Mouse (Mus musculus) kidney, postnatal 25 days (tissue): Measurements from ENCODE around the gene Ugt1a6a.
"Not testable (repeated sequence)": the region's sequence is repeated elsewhere in the genome, so short reads cannot be mapped to it uniquely, and the experiment has no call there.

Experiments used
- DNase-seq, 2 experiments: peaks; one replicate each; pipeline ENCODE4 v3.0.0; 2021; ENCODE audit warnings: mixed read lengths in 2 of 2

Ugt1a6a gene

DNA sequence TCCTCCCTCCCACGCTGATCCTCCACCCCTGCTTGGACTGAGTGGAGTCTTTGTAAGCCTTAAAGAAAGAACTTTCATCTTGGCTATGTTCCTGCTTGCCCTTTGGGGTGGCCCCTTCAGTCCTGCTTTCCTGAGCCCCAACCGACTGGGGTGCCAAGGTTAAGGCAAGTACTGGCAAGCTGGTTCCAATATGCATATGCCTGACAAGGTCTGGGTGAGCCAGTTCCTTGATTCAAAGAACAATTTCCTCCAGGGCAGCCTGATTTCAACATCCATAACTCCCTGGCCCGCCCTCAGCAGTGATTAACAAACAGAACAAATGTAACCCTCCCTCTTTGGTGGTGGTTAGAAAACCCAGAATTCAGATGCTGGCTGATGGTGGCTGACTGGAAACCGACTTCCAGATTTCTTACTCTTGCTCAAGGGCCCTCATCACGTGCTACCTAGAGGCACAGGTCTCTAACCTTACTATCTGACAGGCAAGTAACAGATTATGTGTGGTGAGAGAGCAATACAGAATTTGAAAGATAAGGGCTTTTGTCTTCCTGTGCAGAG is at the start of gene Ugt1a6a:
Gene Ugt1a6a, plus strand, starts transcription at position 353 of the 555 bp plus-strand sequence.
- peak; percentile 18 to 61 for DNase-seq

DNA sequence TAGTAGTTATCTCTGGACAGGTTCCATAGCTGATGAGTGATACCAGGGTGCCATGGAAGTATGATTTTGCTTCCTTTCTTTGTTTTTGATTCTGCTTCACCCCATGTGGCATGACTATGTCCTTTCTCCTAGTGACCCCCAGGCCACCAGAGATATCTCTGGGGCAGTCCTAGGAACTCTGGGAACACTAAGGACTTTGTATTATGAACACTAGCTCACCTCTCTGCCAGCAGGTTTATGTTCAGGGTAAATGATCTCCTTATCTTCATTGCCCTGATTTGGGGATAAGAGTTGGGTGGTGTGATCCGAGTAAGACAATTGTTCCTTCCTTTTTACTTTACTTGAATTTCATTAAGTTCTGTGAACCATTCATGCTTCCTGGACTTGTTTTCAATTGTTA is 48.5 kb upstream of the Ugt1a6a start:
- no peak for DNase-seq

DNA sequence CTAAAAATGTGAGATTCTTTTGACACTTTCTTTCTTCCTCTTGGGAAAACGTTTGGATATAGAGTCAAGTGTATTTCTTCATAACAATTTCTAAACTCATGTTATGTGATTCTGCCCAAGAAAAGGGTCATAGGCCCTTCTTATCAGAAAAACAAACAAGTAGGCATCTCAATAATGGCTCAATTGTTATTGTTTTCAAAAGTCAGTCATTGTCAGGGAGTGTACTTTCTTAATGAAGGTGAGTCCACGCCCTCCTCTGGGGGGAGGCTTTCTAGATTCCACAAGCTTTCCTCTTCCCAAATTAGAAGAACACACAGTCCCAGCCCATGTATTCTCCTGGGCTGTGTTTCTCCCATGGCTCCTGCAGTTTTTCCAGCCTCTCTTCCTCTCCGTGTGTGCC is 47.1 kb upstream of the Ugt1a6a start, which contains the start of gene Ugt1a8:
Gene Ugt1a8, plus strand, starts transcription at position 301 of the 400 bp plus-strand sequence.
- no peak for DNase-seq

DNA sequence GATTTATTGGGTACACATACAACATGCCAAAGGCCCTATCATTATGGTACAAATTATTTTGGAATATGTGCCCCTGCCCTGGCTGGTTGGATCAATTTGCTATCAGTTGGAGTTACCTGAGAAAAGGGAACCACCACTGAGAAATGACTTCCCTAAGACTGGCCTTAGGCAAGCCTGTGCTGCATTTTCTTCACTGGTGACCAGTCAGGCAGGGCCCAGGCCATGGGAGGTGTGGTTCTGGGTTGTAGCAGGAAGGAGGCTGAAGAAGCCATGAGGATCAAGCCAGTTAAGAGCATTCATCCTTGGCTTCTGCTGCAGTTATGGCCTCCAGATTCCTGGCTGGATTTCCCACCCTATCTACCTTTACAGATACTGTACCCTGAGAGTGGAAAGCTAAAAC is 42.3 kb upstream of the Ugt1a6a start:
- DNase-seq: no peak

- peak; percentile 30 to 49 for DNase-seq
These were observed 40.3 kb upstream of the Ugt1a6a start for GRCm38 (mm10) chr1:88094270-88094676.

DNA sequence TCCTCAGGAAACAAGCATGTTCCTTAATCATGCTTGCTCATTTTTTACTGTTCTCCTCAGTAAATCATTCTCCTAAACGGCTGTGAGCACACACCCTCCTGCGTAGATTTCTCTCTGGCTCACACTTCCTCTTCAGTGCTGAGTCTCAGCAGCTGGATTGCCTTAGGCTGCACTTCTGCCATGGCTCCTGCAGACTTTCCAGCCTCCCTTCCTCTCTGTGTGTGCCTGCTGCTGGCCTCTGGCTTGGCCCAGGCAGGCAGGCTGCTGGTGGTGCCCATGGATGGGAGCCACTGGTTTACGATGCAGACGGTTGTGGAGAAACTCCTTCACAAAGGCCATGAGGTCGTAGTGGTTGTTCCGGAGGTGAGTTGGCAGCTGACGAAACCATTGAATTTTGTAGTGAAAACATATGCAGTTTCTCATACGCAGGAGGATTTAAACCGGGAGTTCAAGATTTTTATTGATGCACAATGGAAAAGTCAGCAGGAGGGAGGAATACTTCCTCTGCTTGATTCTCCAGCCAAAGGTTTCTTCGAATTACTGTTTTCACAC is 39.6 kb upstream of the Ugt1a6a start, which contains the start of gene Ugt1a7c:
Gene Ugt1a7c, plus strand, starts transcription at position 122 of the 552 bp plus-strand sequence.
- peak; percentile 23 to 67 for DNase-seq

- not testable (repeated sequence) for DNase-seq
These were observed 36.1 kb upstream of the Ugt1a6a start for GRCm38 (mm10) chr1:88098546-88098945.

DNA sequence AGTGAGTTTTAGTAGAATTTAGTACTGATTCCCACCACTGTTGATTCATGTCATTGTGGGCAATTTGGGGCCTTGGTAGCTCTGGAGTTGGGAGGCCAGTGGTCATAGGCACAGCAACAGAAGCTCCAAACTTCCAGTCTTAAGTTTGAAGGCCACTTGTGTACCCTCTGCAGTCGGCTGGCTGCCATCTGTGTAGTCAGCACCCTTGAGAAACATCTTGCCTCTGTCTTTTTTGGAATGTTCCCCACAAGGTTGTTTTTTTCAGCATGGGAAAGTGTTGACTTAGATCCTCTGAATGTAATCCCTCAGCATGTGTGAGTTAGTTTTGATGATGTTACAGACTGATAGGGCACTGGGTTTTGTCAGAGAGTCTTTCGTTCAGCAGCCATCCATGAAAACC is 34.9 kb upstream of the Ugt1a6a start:
- not testable (repeated sequence) for DNase-seq

DNA sequence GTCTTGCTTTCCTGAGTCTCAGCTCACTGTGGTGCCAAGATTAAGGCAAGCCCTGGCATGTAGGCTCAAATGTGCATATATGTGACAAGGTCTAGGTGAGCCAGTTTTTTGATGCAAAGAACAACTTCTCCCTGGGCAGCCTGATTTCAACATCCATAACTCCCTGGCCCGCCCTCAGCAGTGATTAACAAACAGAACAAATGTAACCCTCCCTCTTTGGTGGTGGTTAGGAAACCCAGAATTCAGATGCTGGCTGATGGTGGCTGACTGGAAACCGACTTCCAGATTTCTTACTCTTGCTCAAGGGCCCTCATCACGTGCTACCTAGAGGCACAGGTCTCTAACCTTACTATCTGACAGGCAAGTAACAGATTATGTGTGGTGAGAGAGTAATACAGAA is 31.6 kb upstream of the Ugt1a6a start, which contains the start of gene Ugt1a6b:
Gene Ugt1a6b, plus strand, starts transcription at position 234 of the 400 bp plus-strand sequence.
- not testable (repeated sequence) for DNase-seq

DNA sequence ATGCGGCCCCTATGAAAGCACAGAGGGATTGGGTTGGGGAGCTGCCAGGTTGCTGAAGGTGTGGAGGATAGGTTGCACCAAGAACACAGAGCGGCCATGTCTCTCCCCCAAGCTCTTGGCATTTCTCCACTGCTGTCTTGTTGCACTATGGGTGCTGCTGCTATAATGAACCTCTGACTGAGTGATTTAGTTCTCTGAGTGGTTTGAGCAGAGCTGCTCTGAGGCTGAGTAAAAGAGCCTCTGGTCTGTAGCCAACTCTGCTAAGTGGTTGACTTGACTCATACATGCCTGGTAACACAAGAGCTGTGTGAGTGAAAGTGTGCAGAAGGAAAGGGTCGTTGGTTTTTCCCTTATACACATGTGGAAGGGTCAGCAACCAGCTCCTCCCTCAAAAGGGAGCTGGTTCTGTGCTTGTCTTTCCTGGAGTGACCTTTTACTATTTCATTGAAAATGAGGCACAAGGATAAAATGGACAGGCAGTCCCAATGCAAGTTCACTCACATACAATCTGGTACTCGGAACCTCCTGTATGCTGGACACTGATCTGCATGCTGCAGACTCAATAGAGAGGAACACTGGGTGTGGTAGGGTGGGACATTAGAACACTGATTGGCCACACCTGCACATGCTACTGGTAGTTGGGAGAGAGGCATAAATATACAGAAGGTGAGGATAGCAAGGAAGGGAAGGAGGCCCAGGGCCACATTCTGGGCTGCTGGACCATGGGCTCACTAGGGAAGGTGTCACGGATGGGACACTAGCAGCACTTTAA is 30.7 kb upstream of the Ugt1a6a start:
- DNase-seq: not testable (repeated sequence)

GRCm38 (mm10) chr1:88104667-88105430 is 29.8 kb upstream of the Ugt1a6a start:
- DNase-seq: no peak

- DNase-seq: peak; percentile 44 to 75
These were observed 29.0 kb upstream of the Ugt1a6a start for GRCm38 (mm10) chr1:88105656-88106055.

DNA sequence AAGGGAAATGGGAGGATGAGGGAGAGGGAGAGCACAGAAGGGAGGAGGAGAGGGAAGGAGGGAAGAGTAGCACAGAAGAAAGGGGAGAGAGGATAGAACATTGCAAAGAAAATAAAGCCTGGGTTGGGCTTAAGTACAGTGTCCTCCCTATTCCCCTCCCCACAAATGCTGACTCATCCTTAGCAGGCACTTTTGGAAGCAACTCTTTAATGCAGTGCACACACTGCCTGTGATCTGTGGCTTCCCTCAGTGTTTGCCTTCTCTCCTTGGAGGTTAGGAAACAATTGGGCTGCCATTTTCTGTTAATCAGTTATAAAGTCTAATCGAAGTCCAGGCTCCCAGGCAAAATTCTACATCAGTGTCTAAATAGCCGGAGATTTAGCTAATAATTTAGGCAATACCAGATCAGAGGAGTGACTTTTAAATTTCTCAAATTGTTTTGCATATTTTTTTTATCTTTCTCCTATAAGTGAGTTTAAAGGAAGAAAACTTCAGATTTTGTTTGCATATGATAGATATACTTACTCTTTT is 25.5 kb upstream of the Ugt1a6a start:
- DNase-seq: not testable (repeated sequence)

DNA sequence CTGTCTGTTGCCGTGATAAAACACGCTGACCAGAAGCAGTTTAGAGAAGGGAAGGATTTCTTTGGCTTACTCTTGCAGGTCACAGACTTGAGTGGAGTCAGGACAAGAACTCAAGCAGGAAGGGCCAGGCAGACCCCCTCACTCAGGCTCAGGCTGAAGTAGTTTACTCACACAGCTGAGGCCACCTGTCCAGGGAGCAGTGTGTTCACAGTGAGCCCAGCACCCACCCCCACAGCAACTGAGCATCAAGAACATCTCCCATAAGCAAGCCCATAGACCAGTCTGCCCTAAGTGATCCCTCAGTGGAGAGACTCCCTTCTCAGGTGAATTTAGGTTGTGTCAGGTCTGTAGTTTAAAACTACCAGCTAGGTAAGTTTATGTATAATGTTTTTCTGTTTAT is 25.0 kb upstream of the Ugt1a6a start:
- DNase-seq: not testable (repeated sequence)

- DNase-seq: not testable (repeated sequence)
These were observed 21.8 kb upstream of the Ugt1a6a start for GRCm38 (mm10) chr1:88112769-88113168.

- DNase-seq: not testable (repeated sequence)
These were observed 14.1 kb upstream of the Ugt1a6a start for GRCm38 (mm10) chr1:88120550-88120949.

GRCm38 (mm10) chr1:88121521-88121920 is 13.1 kb upstream of the Ugt1a6a start:
- DNase-seq: peak; percentile 69 to 75

DNA sequence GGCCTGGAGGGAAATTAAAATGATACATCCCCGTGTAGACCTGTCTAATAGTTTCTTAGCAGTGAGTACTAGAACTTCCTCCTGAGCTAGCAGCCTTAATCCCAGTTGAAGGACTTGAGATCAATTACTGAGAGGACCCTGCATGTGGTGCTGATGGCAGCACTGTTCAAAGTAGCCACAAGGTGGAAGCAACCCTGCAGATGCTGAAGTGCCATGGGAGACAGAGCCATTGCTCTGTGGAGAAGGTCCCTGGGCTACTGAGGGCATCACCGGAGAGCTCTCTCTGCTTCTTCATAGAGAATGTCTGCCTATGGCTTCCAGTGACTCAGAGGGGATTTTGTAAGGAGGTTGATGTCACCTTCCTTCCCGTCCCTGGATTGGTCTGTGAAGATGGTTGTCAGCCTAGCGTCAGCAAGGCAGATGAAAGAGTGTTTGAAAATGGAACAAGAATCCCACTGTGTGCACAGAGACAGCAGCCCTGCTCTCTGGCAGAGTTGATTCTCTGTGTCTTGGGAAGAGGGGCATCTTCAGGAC is 8.7 kb upstream of the Ugt1a6a start:
- DNase-seq: not testable (repeated sequence)

GRCm38 (mm10) chr1:88129091-88129490 is 5.5 kb upstream of the Ugt1a6a start:
- DNase-seq: not testable (repeated sequence)

DNA sequence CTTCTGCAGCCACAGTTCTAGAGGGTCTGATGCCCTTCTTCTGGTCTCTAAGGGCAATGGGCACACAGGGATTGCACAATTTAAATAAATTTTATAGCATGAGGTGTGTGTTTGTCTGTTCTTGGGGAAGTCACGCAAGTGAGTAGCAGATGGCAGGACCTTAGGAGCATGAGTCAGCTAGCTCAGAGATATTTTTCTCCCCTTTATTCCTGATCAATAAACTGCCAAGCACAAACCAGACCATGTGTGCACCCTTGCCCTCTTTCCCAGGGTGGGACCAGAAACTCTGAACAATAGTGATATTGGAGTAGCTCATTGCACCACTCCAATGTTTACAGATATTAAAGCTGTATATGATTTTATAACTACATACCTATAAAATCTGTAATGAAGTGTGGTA is 4.4 kb upstream of the Ugt1a6a start:
- DNase-seq: not testable (repeated sequence)

DNA sequence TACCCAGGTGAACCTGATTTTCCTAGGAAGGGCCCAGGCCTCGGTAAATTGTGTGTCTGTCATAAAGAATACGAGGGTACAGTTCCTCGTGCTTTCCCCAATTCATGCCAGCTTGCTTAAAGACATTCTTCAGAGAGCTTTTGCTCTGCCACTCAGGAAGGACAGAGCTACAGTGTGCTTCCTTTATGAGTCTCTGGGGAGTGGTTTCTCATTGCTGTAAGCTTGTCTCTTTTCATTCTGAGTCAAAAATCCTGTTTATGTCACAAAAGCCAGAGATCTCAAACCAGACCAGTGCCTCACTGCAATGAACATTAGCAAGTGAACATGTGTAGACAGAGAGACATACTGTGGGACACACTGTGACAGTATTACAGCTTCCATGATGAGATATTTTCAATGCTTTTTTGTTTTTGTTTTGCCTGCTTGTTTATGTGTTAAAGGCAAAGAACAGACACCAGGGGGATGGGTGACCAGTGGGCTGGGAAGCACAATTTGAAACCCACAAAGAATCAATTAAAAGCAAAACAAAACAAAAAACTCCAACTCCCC is 627 bp upstream of the Ugt1a6a start:
- no peak for DNase-seq
